Mouse (Mus musculus) myocyte (in vitro differentiated cells): ENCODE measurements around the gene Bod1.

ENCODE experiments used
- MYOG ChIP-seq, 3 experiments: IDR thresholded peaks; one replicate each; pipeline ENCODE4 v1.6.1; 2011; ENCODE audit warnings: control low read depth in 2 of 3, low read depth in 2 of 3, mild to moderate bottlenecking in 2 of 3; ENCODE audit not compliant: insufficient read length in 2 of 3, control insufficient read depth in 1 of 3, insufficient read depth in 1 of 3
- POLR2A ChIP-seq: IDR thresholded peaks from one replicate; pipeline ENCODE4 v1.6.1; 2011; ENCODE audit warnings: low read depth, mild to moderate bottlenecking, control low read depth, moderate library complexity; ENCODE audit not compliant: insufficient read length
- POLR2AphosphoS2 ChIP-seq: IDR thresholded peaks from one replicate; pipeline ENCODE4 v1.6.1; 2011; ENCODE audit warnings: low read depth, control low read depth; ENCODE audit not compliant: insufficient read length
- TCF12 ChIP-seq: IDR thresholded peaks from one replicate; pipeline ENCODE4 v1.6.1; 2011; ENCODE audit warnings: mild to moderate bottlenecking, control low read depth; ENCODE audit not compliant: poor library complexity, insufficient read depth, severe bottlenecking
- USF1 ChIP-seq: IDR thresholded peaks from one replicate; pipeline ENCODE4 v1.6.1; 2011; ENCODE audit warnings: low read depth, mild to moderate bottlenecking, control low read depth, moderate library complexity

DNA sequence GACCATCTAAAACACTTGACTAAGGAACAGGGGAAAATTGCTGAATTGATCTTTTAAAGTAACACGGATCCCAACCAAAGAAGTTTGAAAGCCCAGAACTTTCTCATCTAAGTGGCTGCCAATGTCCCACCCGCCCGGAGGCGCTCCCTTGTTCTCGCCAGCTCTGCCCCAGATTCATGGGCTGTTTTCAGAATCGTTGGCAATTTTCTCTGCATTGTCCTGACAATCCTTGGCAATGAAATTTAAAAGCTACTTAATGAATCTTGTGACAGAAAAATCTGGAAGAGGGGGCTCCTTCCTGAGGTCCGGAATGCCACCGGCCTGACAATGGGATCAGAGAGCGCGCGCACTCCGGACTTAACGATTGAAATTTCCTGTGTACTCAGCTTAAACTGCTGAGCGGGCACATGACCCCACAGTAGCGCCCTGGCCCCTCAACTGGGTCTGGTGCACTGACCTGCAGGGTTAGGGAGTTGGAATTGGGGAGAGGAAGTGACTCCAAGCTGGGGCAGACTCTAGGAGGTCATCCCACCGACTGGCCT lies 8.2 kb upstream of the Bod1 start:
- no peak for TF ChIP-seq POLR2AphosphoS2
- no peak for TF ChIP-seq USF1
- no peak for TF ChIP-seq POLR2A
- no peak for TF ChIP-seq MYOG (IDR thresholded peaks at IDR 0.05; ENCODE audit: control insufficient read depth in 1 of 3, insufficient read depth in 1 of 3, insufficient read length in 2 of 3, low read depth in 2 of 3)
- TF ChIP-seq TCF12, result no peak
